In the genomic region with DNA sequence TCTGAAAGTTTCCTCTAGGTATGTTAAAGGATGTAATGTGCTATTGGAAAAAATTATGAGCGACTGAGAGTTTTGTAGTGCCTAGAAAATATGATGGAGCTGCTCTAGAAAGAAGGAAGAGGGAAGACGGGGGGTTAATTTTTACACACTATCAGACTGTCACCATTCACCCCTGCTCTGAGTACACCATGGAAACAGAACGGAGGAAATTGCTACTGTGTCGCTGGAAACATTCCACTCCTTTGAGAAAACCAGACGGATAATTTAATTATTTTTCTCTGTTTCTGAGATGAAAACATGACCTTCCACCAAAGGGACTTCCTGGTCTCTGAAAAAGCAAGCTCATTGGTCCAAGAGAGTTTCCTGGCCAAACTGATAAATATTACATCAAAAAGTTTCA, we compare ENCODE assay signal across 23 mouse cellular contexts.
DNase-seq lines count a peak whose midpoint lies in the region; ATAC-seq lines count a peak whose summit lies in the region.
"Had no signal": no experiment of that assay in that cellular context is flagged by ENCODE, and none has a peak within 500 bp of the region (broad histone marks: within the 10 kb centered on the region; RNA-seq: fewer than 3 reads in every experiment).

No protein-coding gene starts in this region.

- H3K4me1 ChIP-seq in heart, embryonic 12.5 days (replicated peaks): no peaks in the 10 kb centered on the region
- no peaks in the 10 kb centered on the region for H3K4me1 ChIP-seq in heart, embryonic 11.5 days (ENCODE audit: control insufficient read depth, insufficient read depth, low read length)

- H3K4me3 ChIP-seq in heart, embryonic 12.5 days: no peak overlapping the region
- no peak overlapping the region for H3K4me3 ChIP-seq in heart, embryonic 11.5 days (ENCODE audit: low read depth, low read length)
- H3K4me3 ChIP-seq: embryonic facial prominence, embryonic 12.5 days; forebrain, embryonic 15.5 days; hindbrain, embryonic 15.5 days; midbrain, embryonic 10.5 days had no signal

- H3K27ac ChIP-seq in heart, embryonic 12.5 days (ENCODE audit: poor library complexity, severe bottlenecking): no peak overlapping the region
- H3K27ac ChIP-seq in heart, embryonic 11.5 days (ENCODE audit: low read depth, low read length): no peak overlapping the region
- H3K27ac ChIP-seq: embryonic facial prominence, embryonic 12.5 days; hindbrain, embryonic 15.5 days; macrophage; midbrain, embryonic 10.5 days had no signal

- H3K9me3 ChIP-seq in heart, embryonic 12.5 days (replicated peaks): no peaks in the 10 kb centered on the region
- no peaks in the 10 kb centered on the region for H3K9me3 ChIP-seq in heart, embryonic 11.5 days (replicated peaks; ENCODE audit: control insufficient read depth, low read length)
- H3K9me3 ChIP-seq: embryonic facial prominence, embryonic 12.5 days; forebrain, embryonic 15.5 days; hindbrain, embryonic 15.5 days; midbrain, embryonic 10.5 days had no signal

- no peak overlapping the region for H3K9ac ChIP-seq in heart, embryonic 12.5 days
- no peak overlapping the region for H3K9ac ChIP-seq in heart, embryonic 11.5 days (ENCODE audit: low read depth, low read length)
- H3K9ac ChIP-seq: embryonic facial prominence, embryonic 12.5 days; forebrain, embryonic 15.5 days; hindbrain, embryonic 15.5 days had no signal

- no peaks in the 10 kb centered on the region for H3K36me3 ChIP-seq in heart, embryonic 12.5 days
- H3K36me3 ChIP-seq in heart, embryonic 11.5 days (ENCODE audit: control insufficient read depth, insufficient read depth, low read length): no peaks in the 10 kb centered on the region
- H3K36me3 ChIP-seq: embryonic facial prominence, embryonic 12.5 days; forebrain, embryonic 15.5 days; hindbrain, embryonic 15.5 days; midbrain, embryonic 10.5 days had no signal

- WGBS in heart, embryonic 12.5 days: 41% methylated on average over 5 of the region's 5 CpGs
- 47% methylated on average over 5 of the region's 5 CpGs for WGBS in heart, embryonic 11.5 days (ENCODE audit: insufficient replicate concordance)

- H3K27me3 ChIP-seq in heart, embryonic 12.5 days (replicated peaks): no peaks in the 10 kb centered on the region
- H3K27me3 ChIP-seq in heart, embryonic 11.5 days (ENCODE audit: control insufficient read depth, insufficient read depth, low read length): no peaks in the 10 kb centered on the region
- H3K27me3 ChIP-seq: embryonic facial prominence, embryonic 12.5 days; Patski had no signal

- no peak overlapping the region for H3K4me2 ChIP-seq in heart, embryonic 12.5 days
- no peak overlapping the region for H3K4me2 ChIP-seq in heart, embryonic 11.5 days
- H3K4me2 ChIP-seq: embryonic facial prominence, embryonic 12.5 days; forebrain, embryonic 15.5 days; hindbrain, embryonic 15.5 days had no signal

- 0 out of 2 replicates have a peak, but pooled peaks have one; percentile 33 for ATAC-seq in heart, embryonic 12.5 days (ENCODE audit: insufficient number of reproducible peaks, low FRiP score)
- no peak for ATAC-seq in heart, embryonic 11.5 days (replicated peaks; ENCODE audit: insufficient number of reproducible peaks, low FRiP score, low TSS enrichment)
- ATAC-seq: intestine, embryonic 16.5 days; Patski had no signal

- peak; percentile 41 for DNase-seq in cerebellum, adult 9-10 months
- DNase-seq in cerebellum, postnatal 14 days: no peak
- peak; percentile 19 for DNase-seq in kidney, postnatal 14 days
- DNase-seq in kidney, postnatal 25 days: no peak
- peak; percentile 8 for DNase-seq in Muller cell, postnatal 12 days (ENCODE audit: inconsistent ontology term)
- DNase-seq in thymus, adult 18-20 months: no peak
- DNase-seq: adrenal gland, postnatal 14 days; cerebellum, adult 11-12 months; cerebellum, postnatal 36 days; gastrocnemius, postnatal 14 days; kidney, postnatal 36 days; right cerebral cortex, postnatal 14 days; spleen, adult 18-20 months; thymus, postnatal 36 days had no signal

Comparison
In these comparisons a context has a peak if more than half of its experiments do, and no peak if none do; other contexts are left out.
1. DNase-seq: peak in cerebellum, adult 9-10 months (single experiment), kidney, postnatal 14 days (single experiment) and Muller cell, postnatal 12 days (single experiment); none in cerebellum, postnatal 14 days (0 of 2), kidney, postnatal 25 days (0 of 2) and thymus, adult 18-20 months (0 of 2).